Mouse (Mus musculus) heart, embryonic 16.5 days (tissue): ENCODE results near the gene Fgf4. TPM values are rescaled to one million over a fixed set of nuclear protein-coding genes. Genes with fewer than 3 reads are reported as not detected.
"Not testable (repeated sequence)": the region's sequence is repeated elsewhere in the genome, so short reads cannot be mapped to it uniquely, and the experiment has no call there.

Source experiments
- ATAC-seq: fragments of 200-750 bp; cut with Nextera tagmentation; replicated peaks from 2 replicates; pipeline ENCODE4 v1.8.0; 2017; ENCODE audit warnings: moderate number of reproducible peaks; ENCODE audit not compliant: insufficient read depth, low FRiP score; ENCODE audit errors: extremely low read depth
- H3K27ac ChIP-seq: fragments of 300-500 bp; sonication (generic); 2 replicates; pipeline ENCODE4 v1.5.1; 2014; ENCODE audit warnings: mild to moderate bottlenecking, low read length, control low read depth, moderate library complexity
- H3K27me3 ChIP-seq: fragments of 300-500 bp; sonication (generic); 2 replicates; pipeline ENCODE4 v1.6.1; 2014; ENCODE audit warnings: low read length, mixed read lengths; ENCODE audit not compliant: control insufficient read depth, insufficient read depth
- H3K36me3 ChIP-seq: fragments of 300-500 bp; sonication (generic); 2 replicates; pipeline ENCODE4 v1.6.1; 2014; ENCODE audit not compliant: control insufficient read depth, insufficient read depth
- H3K4me1 ChIP-seq: fragments of 300-500 bp; sonication (generic); 2 replicates; pipeline ENCODE4 v1.6.1; 2014; ENCODE audit warnings: low read length, mixed read lengths; ENCODE audit not compliant: control insufficient read depth, insufficient read depth
- H3K4me2 ChIP-seq: fragments of 300-500 bp; sonication (generic); 2 replicates; pipeline ENCODE4 v1.6.1; 2014; ENCODE audit warnings: low read depth, mild to moderate bottlenecking, control low read depth, low read length
- H3K4me3 ChIP-seq: fragments of 300-500 bp; sonication (generic); 2 replicates; pipeline ENCODE4 v1.5.1; 2014; ENCODE audit warnings: mild to moderate bottlenecking, control low read depth, low read length
- H3K9ac ChIP-seq: fragments of 300-500 bp; sonication (generic); 2 replicates; pipeline ENCODE4 v1.6.1; 2014; ENCODE audit warnings: low read length, control low read depth
- H3K9me3 ChIP-seq: fragments of 300-500 bp; sonication (generic); replicated peaks from 2 replicates; pipeline ENCODE4 v1.6.1; 2016; ENCODE audit warnings: low read length; ENCODE audit not compliant: control insufficient read depth
- WGBS: fragments of 180-500 bp; shearing (Covaris S2); extraction: QIAGEN DNeasy Blood & Tissue Kit; methylation state at CpG from one replicate; pipeline ENCODE4 v1.1.7; 2014; 5-methylcytosine and 5-hydroxymethylcytosine counted together
- polyA plus RNA-seq: library from polyadenylated mRNA; unstranded; fragments of >200 nt; fragmentation: Nextera tagmentation; extraction: Ambion mirVana; gene quantifications from 2 replicates; pipeline ENCODE4 v1.2.1, GENCODE M21; 2015

Gene Fgf4
- polyA plus RNA-seq, 1 experiment from 2014 or later, result 0.04 TPM

- Histone ChIP-seq H3K4me2 (no peak overlapping the region), H3K4me1 (peaks cover 3% of the 10 kb centered on the region; the same call in 1 of the 2 replicates), H3K27ac (no peak overlapping the region), H3K36me3 (no peaks in the 10 kb centered on the region), H3K9ac (no peak overlapping the region), H3K9me3 (no peaks in the 10 kb centered on the region), H3K27me3 (0 out of 2 replicates have a peak, but pooled peaks cover 2% of the 10 kb centered on the region), H3K4me3 (no peak overlapping the region)
- no peak for ATAC-seq
- 72% methylated on average over 4 of the region's 4 CpGs for WGBS
These were observed 27.1 kb downstream of the Fgf4 start for GRCm38 (mm10) chr7:144874226-144874625.

DNA sequence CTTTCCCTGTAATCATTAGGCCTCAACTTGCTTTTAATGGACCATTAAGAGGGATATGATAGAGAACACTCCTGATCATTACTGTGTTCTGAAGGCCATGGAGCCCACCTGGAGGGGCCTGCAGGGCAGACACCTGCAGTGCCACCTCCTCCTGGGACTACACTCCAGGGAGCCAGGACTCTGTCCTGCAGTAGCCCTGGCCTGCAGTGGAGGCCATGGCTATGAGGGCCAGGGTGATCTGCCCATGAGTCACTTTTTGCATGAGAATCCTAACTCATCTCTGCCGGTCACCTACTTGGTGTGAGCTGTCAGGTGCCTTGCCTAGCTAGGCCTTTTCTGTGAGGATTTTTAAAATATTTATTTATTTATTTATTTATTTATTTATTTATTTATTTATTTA, 31.2 kb downstream of the Fgf4 start:
- WGBS, result 95% methylated on average over 1 of the region's 1 CpGs
- ATAC-seq, result no peak
- no peaks in the 10 kb centered on the region for H3K9me3 ChIP-seq

DNA sequence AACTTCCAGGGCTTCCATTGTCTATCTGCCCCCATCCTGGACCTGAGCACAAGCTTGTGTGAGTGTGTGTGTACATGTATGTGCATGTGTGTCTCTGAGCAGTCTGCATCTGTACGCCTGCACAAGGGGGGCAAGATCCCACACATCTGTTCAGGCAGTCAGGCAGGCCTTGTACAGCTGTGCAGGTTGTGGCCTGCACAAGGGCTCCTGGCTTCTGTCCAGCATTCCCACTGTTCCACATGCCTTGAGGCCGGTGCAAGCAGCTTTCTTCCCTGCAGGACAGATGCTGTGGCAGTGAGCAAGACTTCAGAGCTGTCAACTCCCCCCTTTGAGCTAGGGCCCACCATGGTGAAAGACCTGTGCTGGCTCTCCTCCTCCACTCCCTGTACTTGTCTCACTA, 35.9 kb downstream of the Fgf4 start:
- Histone ChIP-seq H3K9ac (no peak overlapping the region), H3K36me3 (no peaks in the 10 kb centered on the region), H3K9me3 (no peaks in the 10 kb centered on the region; the same call in 1 of the 2 replicates), H3K27ac (no peak overlapping the region), H3K27me3 (no peaks in the 10 kb centered on the region; the same call in 1 of the 2 replicates), H3K4me3 (no peak overlapping the region), H3K4me1 (peaks cover 6% of the 10 kb centered on the region), H3K4me2 (no peak overlapping the region)
- 22% methylated on average over 2 of the region's 2 CpGs for WGBS
- ATAC-seq, result no peak; the same call in 1 of the 2 replicates

More for the DNA sequence above, 31.2 kb downstream of the Fgf4 start:
- H3K4me2 ChIP-seq, result no peak overlapping the region
- peaks cover 3% of the 10 kb centered on the region; the same call in 1 of the 2 replicates for H3K4me1 ChIP-seq
- no peak overlapping the region for H3K27ac ChIP-seq
- no peak overlapping the region for H3K9ac ChIP-seq
- no peak overlapping the region for H3K4me3 ChIP-seq
- 0 out of 2 replicates have a peak, but pooled peaks cover 2% of the 10 kb centered on the region for H3K27me3 ChIP-seq
- H3K36me3 ChIP-seq, result no peaks in the 10 kb centered on the region

- ATAC-seq, result no peak
- H3K9ac ChIP-seq, result no peak overlapping the region
- 75% methylated on average over 2 of the region's 2 CpGs for WGBS
- no peak overlapping the region for H3K4me3 ChIP-seq
- H3K27ac ChIP-seq, result no peak overlapping the region
- no peaks in the 10 kb centered on the region for H3K36me3 ChIP-seq
- peaks cover 11% of the 10 kb centered on the region for H3K27me3 ChIP-seq
- H3K9me3 ChIP-seq, result no peaks in the 10 kb centered on the region; the same call in 1 of the 2 replicates
- H3K4me1 ChIP-seq, result peaks cover 6% of the 10 kb centered on the region
- H3K4me2 ChIP-seq, result no peak overlapping the region
These were observed 40.5 kb downstream of the Fgf4 start for GRCm38 (mm10) chr7:144887672-144888071.

DNA sequence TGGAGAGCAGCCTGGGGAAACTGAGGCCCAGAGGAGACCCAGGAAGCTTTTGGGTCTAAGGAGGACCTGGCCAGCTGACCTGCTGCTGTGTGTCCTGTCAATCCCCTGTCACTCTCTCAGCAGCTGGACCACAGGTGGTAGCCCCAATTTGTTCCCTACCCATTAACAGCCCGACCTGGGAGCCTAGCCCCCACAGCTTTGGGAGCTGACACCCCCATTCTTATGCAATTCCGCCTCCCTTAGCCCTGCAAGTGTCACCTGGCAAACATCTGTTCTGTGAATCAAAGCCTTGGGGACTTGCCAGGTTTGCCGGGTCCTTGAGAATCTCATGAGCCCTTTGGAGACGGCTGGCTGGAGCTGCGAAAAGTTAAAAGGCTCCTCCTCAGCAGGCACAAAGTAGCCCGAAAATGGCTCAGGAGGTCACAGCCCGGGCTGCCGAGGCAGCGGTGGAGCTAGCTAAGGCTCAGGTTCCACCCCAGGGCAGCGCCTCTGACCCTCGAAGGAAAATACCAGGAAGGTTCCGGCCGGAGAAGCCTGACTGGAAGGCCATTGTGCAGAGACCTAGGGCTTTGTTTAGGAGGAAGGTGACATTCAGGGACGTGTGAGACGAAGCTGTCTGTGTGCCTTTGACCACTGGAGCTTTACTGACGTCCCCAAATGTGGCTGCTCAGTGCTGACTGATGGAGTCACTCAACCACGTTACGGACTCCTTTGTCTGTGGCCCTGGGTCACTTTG, 41.6 kb downstream of the Fgf4 start:
- no peaks in the 10 kb centered on the region for H3K36me3 ChIP-seq
- no peaks in the 10 kb centered on the region; the same call in 1 of the 2 replicates for H3K9me3 ChIP-seq
- peaks cover 13% of the 10 kb centered on the region for H3K27me3 ChIP-seq
- 7% methylated on average over 18 of the region's 18 CpGs for WGBS
- H3K4me3 ChIP-seq, result no peak overlapping the region
- H3K4me1 ChIP-seq, result peaks cover 6% of the 10 kb centered on the region
- H3K27ac ChIP-seq, result no peak overlapping the region
- H3K4me2 ChIP-seq, result no peak overlapping the region
- H3K9ac ChIP-seq, result no peak overlapping the region
- ATAC-seq, result no peak

DNA sequence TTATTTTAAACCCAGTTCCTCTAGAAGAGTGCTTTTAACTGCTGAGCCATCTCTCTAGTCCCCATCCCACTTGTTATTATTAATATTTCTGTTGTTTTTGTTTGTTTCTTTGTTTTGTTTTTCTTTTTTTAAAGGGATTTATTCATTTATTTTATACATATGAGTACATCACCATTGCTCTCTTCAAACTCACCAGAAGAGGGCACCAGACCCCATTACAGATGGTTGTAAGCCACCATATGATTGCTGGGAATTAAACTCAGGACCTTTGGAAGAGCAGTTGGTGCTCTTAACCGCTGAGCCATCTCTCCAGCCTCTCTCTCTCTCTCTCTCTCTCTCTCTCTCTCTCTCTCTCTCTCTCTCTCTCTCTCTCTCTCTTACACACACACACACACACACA, 43.5 kb downstream of the Fgf4 start:
- H3K4me3 ChIP-seq, H3K4me2 ChIP-seq, ATAC-seq, H3K36me3 ChIP-seq, H3K27ac ChIP-seq, H3K9me3 ChIP-seq, H3K9ac ChIP-seq: not testable (repeated sequence)
- WGBS, result 100% methylated on average over 1 of the region's 1 CpGs
- H3K27me3 ChIP-seq, result peaks cover 25% of the 10 kb centered on the region
- H3K4me1 ChIP-seq, result peaks cover 10% of the 10 kb centered on the region

DNA sequence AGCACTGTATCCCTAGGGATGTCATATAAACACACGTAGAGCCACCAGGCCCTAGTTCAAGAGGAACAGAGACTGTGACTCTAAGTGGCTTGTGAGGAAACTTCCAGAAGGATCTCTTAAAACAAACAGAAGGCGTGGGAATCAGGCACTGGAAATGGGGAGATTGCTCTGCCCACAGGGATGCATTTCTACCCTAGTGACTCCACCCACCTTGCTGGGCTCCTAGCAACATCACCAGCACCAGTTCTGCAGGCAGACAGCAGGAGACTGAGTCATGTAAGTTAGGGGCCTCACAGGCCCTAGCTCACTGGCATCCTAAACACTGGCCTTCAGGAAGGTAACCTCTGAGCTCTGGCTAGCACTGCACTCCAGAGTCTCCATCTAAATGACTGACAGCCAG, 44.7 kb downstream of the Fgf4 start:
- no peaks in the 10 kb centered on the region for H3K36me3 ChIP-seq
- H3K9me3 ChIP-seq, result no peaks in the 10 kb centered on the region; the same call in 1 of the 2 replicates
- no peak overlapping the region for H3K4me3 ChIP-seq
- H3K27ac ChIP-seq, result no peak overlapping the region
- H3K4me2 ChIP-seq, result no peak overlapping the region
- no peak for ATAC-seq
- WGBS, result 87% methylated on average over 2 of the region's 2 CpGs
- H3K4me1 ChIP-seq, result peaks cover 21% of the 10 kb centered on the region
- H3K27me3 ChIP-seq, result peaks cover 37% of the 10 kb centered on the region
- no peak overlapping the region for H3K9ac ChIP-seq

- Histone ChIP-seq H3K4me2 (no peak overlapping the region), H3K9me3 (no peaks in the 10 kb centered on the region; the same call in 1 of the 2 replicates), H3K27ac (no peak overlapping the region), H3K9ac (no peak overlapping the region), H3K4me3 (no peak overlapping the region), H3K27me3 (peaks cover 42% of the 10 kb centered on the region), H3K4me1 (peaks cover 23% of the 10 kb centered on the region), H3K36me3 (no peaks in the 10 kb centered on the region)
- ATAC-seq, result no peak
- WGBS, result 48% methylated on average over 6 of the region's 6 CpGs
These were observed 45.2 kb downstream of the Fgf4 start for GRCm38 (mm10) chr7:144892322-144892721.

DNA sequence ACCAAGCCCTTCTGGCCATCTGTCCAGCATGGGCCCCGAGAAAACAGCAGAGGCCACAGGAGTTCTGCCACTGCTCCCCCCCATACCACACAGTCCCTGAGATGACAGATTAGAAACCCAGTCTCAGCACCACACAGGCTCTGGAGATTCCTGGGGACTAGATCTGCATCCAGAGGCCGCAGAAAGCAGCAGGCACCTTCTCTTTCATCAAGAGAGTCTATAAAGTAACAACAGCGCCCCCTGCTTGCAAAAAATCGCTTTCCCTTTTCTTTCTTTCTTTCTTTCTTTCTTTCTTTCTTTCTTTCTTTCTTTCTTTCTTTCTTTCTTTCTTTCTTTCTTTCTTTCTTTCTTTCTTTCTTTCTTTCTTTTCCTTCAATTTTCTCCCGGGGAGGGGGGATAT, 47.0 kb downstream of the Fgf4 start:
- no peak overlapping the region for H3K4me2 ChIP-seq
- H3K4me3 ChIP-seq, result no peak overlapping the region
- no peak overlapping the region for H3K9ac ChIP-seq
- H3K27ac ChIP-seq, result no peak overlapping the region
- H3K27me3 ChIP-seq, result peaks cover 56% of the 10 kb centered on the region
- H3K4me1 ChIP-seq, result peaks cover 23% of the 10 kb centered on the region
- H3K36me3 ChIP-seq, result no peaks in the 10 kb centered on the region
- 4% methylated on average over 5 of the region's 5 CpGs for WGBS
- no peak for ATAC-seq
- no peaks in the 10 kb centered on the region for H3K9me3 ChIP-seq
